Mouse (Mus musculus) lung, adult 2 months (tissue): ENCODE measurements around the gene Nicn1.

ENCODE experiments used
- CTCF ChIP-seq: fragments of 200-500 bp; IDR thresholded peaks from 2 replicates; pipeline ENCODE4 v1.5.1; 2011; ENCODE audit warnings: mild to moderate bottlenecking, low read length, control low read depth; ENCODE audit not compliant: insufficient read depth
- POLR2A ChIP-seq: fragments of 200-500 bp; IDR thresholded peaks from 2 replicates; pipeline ENCODE4 v1.6.1; 2011; ENCODE audit warnings: low read depth, mild to moderate bottlenecking, control low read depth, low read length, borderline replicate concordance; ENCODE audit errors: extremely low read depth

- TF ChIP-seq POLR2A: no peak
- TF ChIP-seq CTCF: no peak
These were observed 38.4 kb upstream of the Nicn1 start for GRCm38 (mm10) chr9:108251877-108252276.
